Mouse (Mus musculus): ENCODE measurements around the gene Mdm2.
"Not testable (repeated sequence)": the region's sequence is repeated elsewhere in the genome, so short reads cannot be mapped to it uniquely, and the experiment has no call there.

GRCm38 (mm10) chr10:117704314-117704963 is 6.1 kb downstream of the Mdm2 start:
- TF ChIP-seq POLR2A (IDR thresholded peaks at IDR 0.05; ENCODE audit: borderline replicate concordance, control insufficient read depth, low read depth, low read length); CTCF (IDR thresholded peaks at IDR 0.05; ENCODE audit: control insufficient read depth, insufficient read depth, low read length): not testable (repeated sequence)
